Mouse (Mus musculus): ENCODE results near the gene Smim26. TPM values are rescaled to one million over a fixed set of nuclear protein-coding genes. Genes with fewer than 3 reads are reported as not detected.

Smim26 gene
- polyA plus RNA-seq, 1 experiment from 2014 or later = 53.7 TPM

Small RNA genes lying within 50 kb of the gene (microRNA-seq; reads per million reads assigned to microRNA genes)
- not detected for gene Gm24823

Other genes starting within 250 kb of the Smim26 start
- gene Kat14, start 225.1 kb upstream of the Smim26 start, polyA plus RNA-seq (2015; fragmentation: Nextera tagmentation; extraction: Ambion mirVana) = 28.3 and 29.2 TPM in 2 replicates
- 2.6 and 3.1 TPM in 2 replicates for gene Pet117, start 225.1 kb upstream of the Smim26 start, polyA plus RNA-seq (2015; fragmentation: Nextera tagmentation; extraction: Ambion mirVana)
- 7.0 and 8.4 TPM in 2 replicates for gene Dzank1, start 66.6 kb upstream of the Smim26 start, polyA plus RNA-seq (2015; fragmentation: Nextera tagmentation; extraction: Ambion mirVana)
- 31.7 and 34.0 TPM in 2 replicates for gene Polr3f, start 66.3 kb upstream of the Smim26 start, polyA plus RNA-seq (2015; fragmentation: Nextera tagmentation; extraction: Ambion mirVana)
- gene Rbbp9, start 43.2 kb upstream of the Smim26 start, polyA plus RNA-seq (2015; fragmentation: Nextera tagmentation; extraction: Ambion mirVana) = 59.1 and 65.9 TPM in 2 replicates
- gene Sec23b, start 37.8 kb upstream of the Smim26 start, polyA plus RNA-seq (2015; fragmentation: Nextera tagmentation; extraction: Ambion mirVana) = 66.5 and 67.5 TPM in 2 replicates
- 70.5 and 80.4 TPM in 2 replicates for gene Dtd1, start 5.8 kb downstream of the Smim26 start, polyA plus RNA-seq (2015; fragmentation: Nextera tagmentation; extraction: Ambion mirVana)
- not detected in 2 replicates for gene Scp2d1, start 229.6 kb downstream of the Smim26 start, polyA plus RNA-seq (2015; fragmentation: Nextera tagmentation; extraction: Ambion mirVana)

Measured in forebrain, embryonic 16.5 days (tissue).